Mouse (Mus musculus) intestine, embryonic 16.5 days (tissue): ENCODE results near the gene Gm4846. TPM values are rescaled to one million over a fixed set of nuclear protein-coding genes. Genes with fewer than 3 reads are reported as not detected.
"Not testable (repeated sequence)": the region's sequence is repeated elsewhere in the genome, so short reads cannot be mapped to it uniquely, and the experiment has no call there.

Experiments
- ATAC-seq: fragments of 200-750 bp; cut with Nextera tagmentation; 2 replicates; pipeline ENCODE4 v1.8.0; 2017; ENCODE audit warnings: moderate TSS enrichment, moderate library complexity
- H3K27ac ChIP-seq: fragments of 300-500 bp; sonication (generic); 2 replicates; pipeline ENCODE4 v1.5.1; 2014; ENCODE audit warnings: mild to moderate bottlenecking, low read length
- H3K27me3 ChIP-seq: fragments of 300-500 bp; sonication (generic); replicated peaks from 2 replicates; pipeline ENCODE4 v1.6.1; 2014; ENCODE audit warnings: low read length, control low read depth, mixed read lengths; ENCODE audit not compliant: control insufficient read depth, insufficient read depth
- H3K36me3 ChIP-seq: fragments of 300-500 bp; sonication (generic); 2 replicates; pipeline ENCODE4 v1.6.1; 2014; ENCODE audit warnings: low read length, control low read depth; ENCODE audit not compliant: control insufficient read depth, insufficient read depth
- H3K4me1 ChIP-seq: fragments of 300-500 bp; sonication (generic); 2 replicates; pipeline ENCODE4 v1.6.1; 2014; ENCODE audit warnings: low read length, control low read depth, mixed read lengths; ENCODE audit not compliant: control insufficient read depth, insufficient read depth
- H3K4me2 ChIP-seq: fragments of 300-500 bp; sonication (generic); 2 replicates; pipeline ENCODE4 v1.6.1; 2014; ENCODE audit warnings: low read depth, low read length, control low read depth
- H3K4me3 ChIP-seq: fragments of 300-500 bp; sonication (generic); 2 replicates; pipeline ENCODE4 v1.5.1; 2014; ENCODE audit warnings: mild to moderate bottlenecking, low read length
- H3K9ac ChIP-seq: fragments of 300-500 bp; sonication (generic); 2 replicates; pipeline ENCODE4 v1.6.1; 2014; ENCODE audit warnings: low read depth, low read length
- H3K9me3 ChIP-seq: fragments of 300-500 bp; sonication (generic); 2 replicates; pipeline ENCODE4 v1.6.1; 2016; ENCODE audit warnings: low read length, control low read depth; ENCODE audit not compliant: control insufficient read depth
- WGBS: fragments of 180-500 bp; shearing (Covaris S2); extraction: QIAGEN DNeasy Blood & Tissue Kit; methylation state at CpG from one replicate; pipeline ENCODE4 v1.1.7; 2014; 5-methylcytosine and 5-hydroxymethylcytosine counted together
- polyA plus RNA-seq: library from polyadenylated mRNA; unstranded; fragments of >200 nt; fragmentation: Nextera tagmentation; extraction: Ambion mirVana; gene quantifications from 2 replicates; pipeline ENCODE4 v1.2.1, GENCODE M21; 2015

Gm4846 gene
- not detected in 2 replicates for polyA plus RNA-seq

- not testable (repeated sequence) for H3K9ac ChIP-seq, ATAC-seq, H3K27me3 ChIP-seq, H3K4me1 ChIP-seq, H3K4me3 ChIP-seq, H3K27ac ChIP-seq, H3K4me2 ChIP-seq, H3K9me3 ChIP-seq, H3K36me3 ChIP-seq
- 50% methylated on average over 1 of the region's 1 CpGs for WGBS
Observed at GRCm38 (mm10) chr1:166497488-166497887, at the start of gene Gm4846. TSS of gene Gm4846 (minus strand) at chr1:166497588.

DNA sequence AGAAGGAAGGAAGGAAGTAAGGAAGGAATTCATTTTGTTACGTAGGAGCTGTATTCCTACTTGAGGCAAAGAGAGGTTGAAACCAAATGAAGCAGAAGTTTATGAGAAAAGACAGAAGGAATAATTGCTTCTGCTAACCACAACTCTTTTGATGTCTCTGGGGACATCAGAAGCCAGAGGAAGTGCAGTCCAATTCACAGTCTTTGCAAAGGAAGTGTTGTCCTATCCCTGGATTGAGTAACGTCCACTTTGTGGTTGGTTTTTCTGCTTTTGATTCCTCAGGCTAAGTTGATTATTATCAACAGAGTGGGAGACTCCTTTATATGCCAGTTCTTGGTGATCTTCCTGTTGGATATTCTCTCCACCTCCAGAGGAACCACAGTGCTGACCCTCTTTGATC lies 34.1 kb upstream of the Gm4846 start:
- ATAC-seq, H3K27me3 ChIP-seq, H3K27ac ChIP-seq, H3K9me3 ChIP-seq, H3K4me3 ChIP-seq, H3K36me3 ChIP-seq, H3K9ac ChIP-seq, H3K4me2 ChIP-seq, H3K4me1 ChIP-seq: not testable (repeated sequence)
- 86% methylated on average over 2 of the region's 2 CpGs for WGBS

GRCm38 (mm10) chr1:166524709-166525108 lies 27.3 kb upstream of the Gm4846 start:
- H3K27me3 ChIP-seq, ATAC-seq, H3K4me1 ChIP-seq, H3K9me3 ChIP-seq, H3K4me2 ChIP-seq, H3K36me3 ChIP-seq, H3K27ac ChIP-seq, H3K4me3 ChIP-seq, H3K9ac ChIP-seq: not testable (repeated sequence)
- WGBS, result 79% methylated on average over 2 of the region's 2 CpGs

DNA sequence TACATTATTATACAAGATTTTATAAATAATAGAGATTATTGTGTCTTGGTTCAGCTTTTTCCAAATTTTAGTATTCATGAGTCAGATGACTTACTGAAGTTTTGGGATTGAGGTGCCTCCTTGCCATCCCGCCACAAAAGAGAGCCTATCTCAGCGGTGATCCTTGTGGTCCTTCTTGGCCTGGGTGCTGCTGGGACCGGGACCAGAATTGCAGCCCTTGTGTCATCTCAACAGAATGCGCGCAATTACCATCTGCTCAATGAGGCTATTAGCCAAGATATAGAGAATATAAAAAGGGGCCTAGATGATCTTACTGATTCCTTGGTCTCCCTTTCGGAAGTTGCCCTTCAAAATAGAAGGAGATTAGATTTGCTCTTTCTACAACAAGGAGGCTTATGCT lies 22.2 kb upstream of the Gm4846 start:
- H3K9me3 ChIP-seq, H3K36me3 ChIP-seq, H3K4me2 ChIP-seq, H3K4me3 ChIP-seq, ATAC-seq, H3K27me3 ChIP-seq, H3K4me1 ChIP-seq, H3K9ac ChIP-seq, H3K27ac ChIP-seq: not testable (repeated sequence)
- WGBS, result 91% methylated on average over 6 of the region's 6 CpGs

DNA sequence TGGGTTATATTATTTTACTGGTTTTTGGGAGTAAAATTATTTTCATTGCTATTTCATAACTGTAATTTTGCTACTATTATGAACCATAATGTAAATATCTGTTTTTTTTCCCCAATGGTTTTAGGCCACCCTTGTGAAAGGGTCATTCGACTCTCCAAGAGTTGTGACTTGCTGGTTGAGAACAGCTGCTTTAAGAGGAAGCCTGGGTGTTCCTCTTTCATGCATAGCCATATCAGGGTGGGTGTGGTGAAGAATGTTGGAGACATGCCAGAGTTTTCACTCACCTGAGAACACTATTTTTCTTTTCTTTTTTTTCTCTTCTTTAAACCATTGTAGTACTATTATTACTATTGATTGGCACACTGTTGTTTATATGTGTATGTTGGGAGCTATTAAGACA lies 19.2 kb upstream of the Gm4846 start:
- 84% methylated on average over 1 of the region's 1 CpGs for WGBS
- H3K9ac ChIP-seq, result no peak overlapping the region

DNA sequence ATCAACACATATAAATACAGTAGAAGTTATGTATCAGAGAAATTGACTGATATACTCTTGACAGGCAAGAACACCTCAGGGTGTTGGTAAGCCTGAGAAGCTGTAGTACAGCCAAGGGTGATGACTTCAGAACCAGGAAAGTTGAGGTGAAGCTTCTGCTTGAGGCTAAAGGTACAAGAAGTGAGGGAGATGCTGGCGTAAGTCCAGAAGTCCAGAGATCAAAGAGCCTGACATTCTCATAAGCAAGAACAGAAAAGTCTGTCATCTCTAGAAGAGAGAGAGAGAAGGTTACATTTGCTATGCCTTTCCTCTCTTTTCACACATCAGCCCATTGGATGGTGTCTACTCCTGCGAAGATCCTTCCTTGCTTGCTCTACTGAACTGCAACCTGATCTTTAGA lies 6.8 kb upstream of the Gm4846 start:
- WGBS, result 84% methylated on average over 2 of the region's 2 CpGs
- H3K4me3 ChIP-seq, result not testable (repeated sequence)

More for the DNA sequence above, 19.2 kb upstream of the Gm4846 start:
- H3K9me3 ChIP-seq, result no peaks in the 10 kb centered on the region
- no peaks in the 10 kb centered on the region for H3K27me3 ChIP-seq
- no peak overlapping the region for H3K4me2 ChIP-seq
- no peaks in the 10 kb centered on the region for H3K4me1 ChIP-seq
- no peak for ATAC-seq
- no peak overlapping the region for H3K4me3 ChIP-seq
- H3K27ac ChIP-seq, result no peak overlapping the region
- no peaks in the 10 kb centered on the region for H3K36me3 ChIP-seq

GRCm38 (mm10) chr1:166479503-166479902 lies 17.9 kb downstream of the Gm4846 start:
- 84% methylated on average over 2 of the region's 2 CpGs for WGBS
- Histone ChIP-seq H3K9me3 (no peaks in the 10 kb centered on the region), H3K4me1 (no peaks in the 10 kb centered on the region), H3K27me3 (no peaks in the 10 kb centered on the region), H3K4me3 (no peak overlapping the region), H3K27ac (no peak overlapping the region), H3K4me2 (no peak overlapping the region), H3K36me3 (no peaks in the 10 kb centered on the region), H3K9ac (no peak overlapping the region)
- no peak for ATAC-seq

More for the DNA sequence above, 6.8 kb upstream of the Gm4846 start:
- H3K36me3 ChIP-seq, H3K27ac ChIP-seq, H3K9ac ChIP-seq, H3K4me2 ChIP-seq, H3K9me3 ChIP-seq, ATAC-seq, H3K27me3 ChIP-seq, H3K4me1 ChIP-seq: not testable (repeated sequence)

GRCm38 (mm10) chr1:166467172-166467571 lies 30.2 kb downstream of the Gm4846 start:
- 84% methylated on average over 3 of the region's 3 CpGs for WGBS
- no peak for ATAC-seq

GRCm38 (mm10) chr1:166462544-166462943 lies 34.8 kb downstream of the Gm4846 start:
- Histone ChIP-seq H3K27me3 (no peaks in the 10 kb centered on the region), H3K36me3 (no peaks in the 10 kb centered on the region), H3K27ac (no peak overlapping the region), H3K9ac (no peak overlapping the region), H3K4me2 (no peak overlapping the region), H3K4me3 (no peak overlapping the region), H3K9me3 (no peaks in the 10 kb centered on the region), H3K4me1 (no peaks in the 10 kb centered on the region)
- ATAC-seq, result no peak
- WGBS, result 85% methylated on average over 4 of the region's 4 CpGs

More at GRCm38 (mm10) chr1:166467172-166467571, 30.2 kb downstream of the Gm4846 start:
- Histone ChIP-seq H3K9me3 (no peaks in the 10 kb centered on the region), H3K4me2 (no peak overlapping the region), H3K27me3 (no peaks in the 10 kb centered on the region), H3K36me3 (no peaks in the 10 kb centered on the region), H3K4me1 (no peaks in the 10 kb centered on the region), H3K27ac (no peak overlapping the region), H3K4me3 (no peak overlapping the region), H3K9ac (no peak overlapping the region)

DNA sequence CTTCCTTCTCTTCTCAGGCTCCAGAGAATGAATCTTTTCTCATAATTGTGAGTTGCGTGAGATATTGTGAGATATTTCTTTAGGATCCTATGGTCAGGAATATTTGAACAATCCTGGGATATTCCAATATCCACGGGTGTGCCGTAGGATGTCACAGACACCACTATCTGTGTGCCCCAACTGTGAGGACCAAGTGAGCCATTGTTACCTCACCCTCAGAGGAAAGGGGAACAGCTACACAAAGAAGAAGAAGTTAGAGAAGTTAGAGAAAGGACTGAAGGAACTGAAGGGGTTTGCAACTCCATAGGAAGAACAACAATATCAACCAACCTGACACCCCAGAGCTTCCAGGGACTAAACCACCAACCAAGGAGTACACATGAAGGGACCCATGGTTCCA lies 55.4 kb downstream of the Gm4846 start:
- Histone ChIP-seq H3K9me3 (no peaks in the 10 kb centered on the region), H3K4me1 (no peaks in the 10 kb centered on the region), H3K4me2 (no peak overlapping the region), H3K27ac (no peak overlapping the region), H3K27me3 (no peaks in the 10 kb centered on the region), H3K9ac (no peak overlapping the region), H3K4me3 (no peak overlapping the region), H3K36me3 (no peaks in the 10 kb centered on the region)
- 91% methylated on average over 3 of the region's 3 CpGs for WGBS
- no peak for ATAC-seq
